Mouse (Mus musculus) forebrain, postnatal 0 days (tissue): Measurements from ENCODE around the gene Samd4b. TPM values are rescaled to one million over a fixed set of nuclear protein-coding genes. Genes with fewer than 3 reads are reported as not detected.
A peak's percentile ranks its signal among the peaks of the same experiment; 100 is the strongest.

ENCODE experiments used
- ATAC-seq: fragments of 200-750 bp; cut with Nextera tagmentation; 2 replicates; pipeline ENCODE4 v1.8.0; 2017; ENCODE audit warnings: mild to moderate bottlenecking, moderate library complexity
- DNase-seq: peaks from one replicate; pipeline ENCODE4 v3.0.0-alpha.2; 2015
- H3K27ac ChIP-seq: fragments of 300-500 bp; sonication (generic); 2 replicates; pipeline ENCODE4 v1.5.1; 2014; ENCODE audit warnings: low read depth, mild to moderate bottlenecking, antibody characterized with exemption, low read length, moderate library complexity, mixed read lengths
- H3K27me3 ChIP-seq: fragments of 300-500 bp; sonication (generic); 2 replicates; pipeline ENCODE4 v1.6.1; 2014; ENCODE audit warnings: mild to moderate bottlenecking, low read length, mixed read lengths; ENCODE audit not compliant: insufficient read depth
- H3K36me3 ChIP-seq: fragments of 300-500 bp; sonication (generic); 2 replicates; pipeline ENCODE4 v1.6.1; 2014; ENCODE audit warnings: mild to moderate bottlenecking, moderate library complexity; ENCODE audit not compliant: insufficient read depth
- H3K4me1 ChIP-seq: fragments of 300-500 bp; sonication (generic); 2 replicates; pipeline ENCODE4 v1.6.1; 2014; ENCODE audit warnings: antibody characterized with exemption; ENCODE audit not compliant: insufficient read depth
- H3K4me2 ChIP-seq: fragments of 300-500 bp; sonication (generic); 2 replicates; pipeline ENCODE4 v1.6.1; 2014; ENCODE audit warnings: low read depth, mild to moderate bottlenecking, moderate library complexity
- H3K4me3 ChIP-seq: fragments of 300-500 bp; sonication (generic); 2 replicates; pipeline ENCODE4 v1.5.1; 2014; ENCODE audit warnings: low read depth, low read length, mixed read lengths
- H3K9ac ChIP-seq: fragments of 300-500 bp; sonication (generic); 2 replicates; pipeline ENCODE4 v1.6.1; 2014; ENCODE audit warnings: mild to moderate bottlenecking
- H3K9me3 ChIP-seq: fragments of 300-500 bp; sonication (generic); 2 replicates; pipeline ENCODE4 v1.6.1; 2016; ENCODE audit warnings: low read length
- CTCF ChIP-seq: sonication (generic); IDR thresholded peaks from 2 replicates; pipeline ENCODE4 v1.5.1; 2016; ENCODE audit warnings: antibody characterized with exemption, control low read depth, low read depth
- WGBS: fragments of 180-500 bp; shearing (Covaris S2); extraction: QIAGEN DNeasy Blood & Tissue Kit; methylation state at CpG from one replicate; pipeline ENCODE4 v1.1.7; 2014; 5-methylcytosine and 5-hydroxymethylcytosine counted together
- polyA plus RNA-seq: library from polyadenylated mRNA; unstranded; fragments of >200 nt; fragmentation: Nextera tagmentation; extraction: Ambion mirVana; gene quantifications from 2 replicates; pipeline ENCODE4 v1.2.1, GENCODE M21; 2015
- total RNA-seq: library from RNA; depleted of rRNA; stranded (reverse); fragments of >200 nt; gene quantifications from 2 replicates; pipeline ENCODE4 v1.2.3, GENCODE M21; 2014

Gene Samd4b
- total and polyA plus RNA-seq, 2 experiments from 2014 or later: 23.3 to 49.1 TPM

DNA sequence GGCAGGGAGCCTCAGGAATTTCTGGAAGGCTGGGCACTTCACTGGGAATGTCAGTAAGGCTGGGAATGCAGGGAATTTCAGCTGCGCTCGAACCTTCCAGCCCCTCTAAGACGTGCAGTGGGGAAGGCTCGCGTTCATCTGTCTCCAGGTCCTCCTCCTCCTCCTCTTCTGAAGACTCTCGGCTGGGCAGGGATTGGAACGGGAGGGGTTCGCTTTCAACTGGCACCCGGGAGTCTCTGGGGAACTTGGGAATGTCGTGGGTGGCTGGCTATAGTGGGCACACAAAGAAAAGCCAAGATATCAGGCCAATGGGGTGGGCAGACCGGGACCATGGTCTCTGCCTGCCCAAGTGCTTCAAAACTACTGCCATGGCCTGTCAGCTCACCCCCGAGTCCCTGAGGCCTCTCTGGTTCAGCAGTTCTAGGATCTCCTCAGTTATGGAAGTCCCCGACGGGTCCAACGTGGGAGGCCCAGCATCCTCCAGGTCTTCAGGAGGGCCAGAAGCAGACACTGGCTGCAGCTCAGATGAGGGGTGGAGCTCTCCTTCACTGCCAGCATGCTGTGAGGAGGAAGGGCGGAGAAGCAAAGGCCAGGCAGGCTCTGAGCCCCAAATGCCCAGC lies 235.4 kb downstream of the Samd4b start:
- H3K4me3 ChIP-seq: no peak overlapping the region
- WGBS: 89% methylated on average over 16 of the region's 16 CpGs
- no peaks in the 10 kb centered on the region for H3K4me1 ChIP-seq
- H3K27me3 ChIP-seq: no peaks in the 10 kb centered on the region
- H3K4me2 ChIP-seq: no peak overlapping the region
- ATAC-seq: no peak
- no peak for TF ChIP-seq CTCF
- no peaks in the 10 kb centered on the region for H3K9me3 ChIP-seq
- H3K27ac ChIP-seq: no peak overlapping the region
- H3K9ac ChIP-seq: no peak overlapping the region
- DNase-seq: no peak
- H3K36me3 ChIP-seq: peaks cover 52% of the 10 kb centered on the region

DNA sequence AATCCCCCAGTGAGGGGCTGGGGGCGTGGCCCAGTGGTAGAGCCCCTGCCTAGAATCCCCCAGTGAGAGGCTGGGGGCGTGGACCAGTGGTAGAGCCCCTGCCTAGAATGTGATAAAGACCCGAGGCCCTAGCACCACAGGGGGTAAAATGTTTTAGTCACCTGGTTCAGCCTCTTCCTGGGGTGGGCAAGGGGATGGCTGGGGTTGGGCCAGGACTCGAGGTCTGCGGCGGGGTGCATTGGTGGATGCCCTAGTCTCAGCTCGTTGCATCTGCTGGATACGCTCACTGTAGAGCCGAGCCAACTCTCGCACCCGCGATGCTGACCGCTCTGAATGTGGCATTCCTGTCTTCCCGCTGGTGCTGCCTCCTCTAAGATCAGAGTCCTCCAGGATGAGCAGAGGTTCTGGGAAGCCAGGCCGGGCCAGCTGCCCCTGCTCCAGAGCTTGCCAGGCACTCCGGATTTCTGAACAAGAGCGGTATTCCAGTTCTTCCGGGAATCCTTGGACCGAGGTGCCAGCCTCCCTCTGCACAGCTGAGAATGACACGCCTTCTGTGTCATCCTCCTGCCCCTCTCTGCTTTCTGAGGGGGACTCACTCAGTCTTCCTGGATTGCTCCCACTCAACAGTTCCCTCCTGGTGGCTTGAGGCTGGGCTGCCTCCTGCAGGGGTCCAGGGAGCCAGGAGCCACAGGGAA lies 236.2 kb downstream of the Samd4b start:
- ATAC-seq (no peak), DNase-seq (no peak)
- no peaks in the 10 kb centered on the region for H3K27me3 ChIP-seq
- WGBS: 95% methylated on average over 20 of the region's 20 CpGs
- no peaks in the 10 kb centered on the region for H3K9me3 ChIP-seq
- H3K4me2 ChIP-seq: no peak overlapping the region
- no peak for TF ChIP-seq CTCF
- H3K4me3 ChIP-seq: no peak overlapping the region
- no peaks in the 10 kb centered on the region for H3K4me1 ChIP-seq
- no peak overlapping the region for H3K27ac ChIP-seq
- peaks cover 52% of the 10 kb centered on the region for H3K36me3 ChIP-seq
- H3K9ac ChIP-seq: no peak overlapping the region

DNA sequence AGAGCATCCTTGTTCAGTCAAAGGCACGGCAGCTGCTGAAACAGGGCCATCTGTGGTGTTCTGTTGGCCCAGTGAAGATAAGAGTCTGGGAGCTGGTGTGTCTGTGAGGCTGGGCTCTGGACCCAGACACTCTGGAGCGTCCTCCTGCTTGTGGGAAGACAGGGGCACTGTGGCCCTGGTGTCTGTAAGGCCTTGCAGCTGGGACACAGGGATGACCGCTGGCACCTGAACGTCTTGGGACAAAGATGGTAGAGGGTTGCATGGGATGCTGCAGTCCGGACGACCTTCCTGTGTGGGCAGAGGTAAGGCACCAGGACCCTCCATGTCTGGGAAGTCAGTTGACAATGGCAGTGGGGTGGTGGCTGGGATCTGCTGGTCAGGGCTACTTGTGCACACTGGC lies 237.7 kb downstream of the Samd4b start:
- no peaks in the 10 kb centered on the region for H3K4me1 ChIP-seq
- no peak overlapping the region for H3K27ac ChIP-seq
- DNase-seq (no peak), ATAC-seq (no peak)
- no peak for TF ChIP-seq CTCF
- peaks cover 47% of the 10 kb centered on the region for H3K36me3 ChIP-seq
- WGBS: 95% methylated on average over 6 of the region's 6 CpGs
- H3K4me3 ChIP-seq: no peak overlapping the region
- no peak overlapping the region for H3K9ac ChIP-seq
- H3K9me3 ChIP-seq: no peaks in the 10 kb centered on the region
- H3K4me2 ChIP-seq: no peak overlapping the region
- H3K27me3 ChIP-seq: no peaks in the 10 kb centered on the region

DNA sequence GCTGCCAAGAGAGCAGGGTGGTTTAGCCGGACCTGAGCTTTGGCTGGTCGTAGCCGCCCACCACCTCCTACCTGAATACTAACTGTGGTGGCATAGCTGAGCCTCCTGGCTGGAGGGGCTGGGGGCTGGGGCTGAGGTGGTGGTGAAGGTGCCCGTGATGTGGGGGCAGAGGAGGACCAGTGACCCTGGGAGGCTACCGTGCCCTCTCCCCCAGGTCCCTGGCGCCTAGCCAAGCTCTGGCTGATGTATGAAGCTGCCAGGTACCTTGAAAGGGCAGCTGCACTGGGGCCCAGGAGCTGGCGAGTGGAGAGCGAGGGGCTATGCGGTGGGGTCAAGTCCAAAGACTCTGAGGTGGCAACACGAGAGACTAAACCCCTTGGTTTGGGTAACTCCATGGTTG lies 238.1 kb downstream of the Samd4b start:
- no peak for ATAC-seq
- DNase-seq: no peak
- Histone ChIP-seq H3K9ac (no peak overlapping the region), H3K27me3 (no peaks in the 10 kb centered on the region), H3K4me3 (no peak overlapping the region), H3K36me3 (peaks cover 48% of the 10 kb centered on the region), H3K9me3 (no peaks in the 10 kb centered on the region), H3K4me2 (no peak overlapping the region), H3K4me1 (no peaks in the 10 kb centered on the region), H3K27ac (no peak overlapping the region)
- 85% methylated on average over 10 of the region's 10 CpGs for WGBS
- TF ChIP-seq CTCF: no peak

DNA sequence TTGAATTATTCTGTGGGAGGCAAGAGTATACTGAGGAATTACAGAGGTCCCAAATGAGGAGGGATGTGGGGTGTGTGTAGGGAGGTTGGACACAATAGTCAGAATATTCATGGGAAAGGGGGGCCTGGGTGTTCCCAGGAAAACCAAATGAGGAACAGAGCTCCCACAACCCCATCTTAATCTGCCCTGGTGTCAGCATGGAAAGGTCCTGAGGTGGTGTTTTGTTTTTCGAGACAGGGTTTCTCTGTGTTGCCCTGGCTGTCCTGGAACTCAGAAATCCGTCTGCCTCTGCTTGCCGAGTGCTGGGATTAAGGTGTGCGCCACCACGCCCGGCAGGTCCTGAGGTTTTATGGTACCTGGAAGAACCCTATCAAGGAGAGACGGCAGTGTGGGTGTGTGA lies 239.5 kb downstream of the Samd4b start:
- no peak for DNase-seq
- WGBS: 50% methylated on average over 7 of the region's 7 CpGs
- no peak for TF ChIP-seq CTCF
- H3K4me2 ChIP-seq: no peak overlapping the region
- no peak for ATAC-seq
- H3K9ac ChIP-seq: no peak overlapping the region
- no peak overlapping the region for H3K4me3 ChIP-seq
- no peaks in the 10 kb centered on the region for H3K9me3 ChIP-seq
- H3K36me3 ChIP-seq: peaks cover 56% of the 10 kb centered on the region
- H3K4me1 ChIP-seq: no peaks in the 10 kb centered on the region
- no peak overlapping the region for H3K27ac ChIP-seq
- H3K27me3 ChIP-seq: no peaks in the 10 kb centered on the region

DNA sequence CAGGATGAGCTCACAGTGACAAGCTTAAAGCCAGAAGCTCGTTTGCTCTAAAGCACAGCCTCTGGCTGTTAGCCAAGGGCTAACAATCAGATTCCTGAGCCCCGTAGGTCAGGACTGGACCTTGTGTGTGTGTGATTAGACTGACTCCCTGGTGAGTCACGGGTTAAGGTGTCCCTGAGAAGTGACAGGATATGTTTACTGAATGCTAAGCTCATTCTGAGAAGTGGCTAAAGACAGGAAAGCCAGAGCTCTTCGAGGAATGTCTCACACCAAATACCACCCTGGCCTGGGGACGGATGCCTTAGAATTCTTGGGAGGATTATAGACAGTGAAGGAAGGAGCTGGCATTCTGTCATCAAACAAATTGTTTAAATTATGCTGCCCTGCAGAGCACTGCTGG lies 240.0 kb downstream of the Samd4b start:
- Histone ChIP-seq H3K4me1 (no peaks in the 10 kb centered on the region), H3K36me3 (peaks cover 61% of the 10 kb centered on the region), H3K27ac (peak overlapping the region; percentile 35; the same call in 1 of the 2 replicates), H3K9ac (peak overlapping the region; percentile 25; the same call in 1 of the 2 replicates), H3K27me3 (no peaks in the 10 kb centered on the region), H3K9me3 (no peaks in the 10 kb centered on the region), H3K4me2 (no peak overlapping the region), H3K4me3 (no peak overlapping the region)
- ATAC-seq (no peak), DNase-seq (no peak)
- WGBS: under 1% methylated on average over 5 of the region's 5 CpGs
- no peak for TF ChIP-seq CTCF

DNA sequence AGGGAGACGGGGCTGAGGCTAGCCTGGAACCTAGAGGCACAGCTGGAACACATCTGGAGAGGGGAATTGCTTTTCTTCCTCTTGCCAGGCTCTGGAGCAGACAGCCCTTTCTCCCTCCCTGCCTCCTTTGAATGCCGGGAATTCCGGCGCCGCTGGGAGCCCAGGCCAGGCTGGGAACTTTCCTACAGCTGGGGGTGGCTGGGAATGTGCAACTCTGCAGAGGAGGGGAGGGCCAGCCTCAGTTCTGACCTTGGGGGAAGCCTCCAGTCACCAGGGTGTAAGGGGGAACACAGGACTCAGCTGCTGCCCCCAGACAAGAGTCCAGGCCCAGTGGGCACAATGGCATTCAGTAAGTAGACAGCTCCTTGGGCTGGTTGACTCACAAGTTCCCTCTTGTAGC lies 241.0 kb downstream of the Samd4b start:
- Histone ChIP-seq H3K4me2 (no peak overlapping the region), H3K4me3 (no peak overlapping the region), H3K36me3 (peaks cover 56% of the 10 kb centered on the region), H3K27me3 (no peaks in the 10 kb centered on the region), H3K9me3 (no peaks in the 10 kb centered on the region), H3K27ac (no peak overlapping the region), H3K4me1 (no peaks in the 10 kb centered on the region), H3K9ac (no peak overlapping the region)
- DNase-seq (no peak), ATAC-seq (no peak)
- WGBS: 2% methylated on average over 5 of the region's 5 CpGs
- TF ChIP-seq CTCF: no peak
